Mouse (Mus musculus) kidney, adult 2 months (tissue): Measurements from ENCODE around the gene Btn1a1. TPM values are rescaled to one million over a fixed set of nuclear protein-coding genes. Genes with fewer than 3 reads are reported as not detected.

Experiments
- DNase-seq: peaks from one replicate; pipeline ENCODE4 v3.0.0; 2021
- H3K27ac ChIP-seq: fragments of 200-500 bp; 2 replicates; pipeline ENCODE4 v1.5.1; 2012; ENCODE audit warnings: low read depth, low read length, control low read depth, inconsistent platforms; ENCODE audit not compliant: insufficient read depth
- H3K27me3 ChIP-seq: fragments of 200-500 bp; replicated peaks from 2 replicates; pipeline ENCODE4 v1.6.1; 2012; ENCODE audit warnings: mild to moderate bottlenecking, moderate library complexity, low read length, inconsistent platforms; ENCODE audit not compliant: control insufficient read depth, insufficient read depth
- H3K36me3 ChIP-seq: fragments of 200-500 bp; 2 replicates; pipeline ENCODE4 v1.6.1; 2012; ENCODE audit warnings: mild to moderate bottlenecking, moderate library complexity, low read length, inconsistent platforms; ENCODE audit not compliant: control insufficient read depth, insufficient read depth
- H3K4me1 ChIP-seq: fragments of 200-500 bp; 2 replicates; pipeline ENCODE4 v1.6.1; 2011; ENCODE audit warnings: low read length; ENCODE audit not compliant: control insufficient read depth, insufficient read depth
- H3K4me3 ChIP-seq: fragments of 200-500 bp; 2 replicates; pipeline ENCODE4 v1.5.1; 2011; ENCODE audit warnings: mild to moderate bottlenecking, low read depth, low read length, control low read depth; ENCODE audit not compliant: insufficient read depth
- CTCF ChIP-seq: fragments of 200-500 bp; conservative IDR thresholded peaks from 2 replicates; pipeline ENCODE4 v1.5.1; 2011; ENCODE audit warnings: low read depth, mild to moderate bottlenecking, control low read depth, low read length, moderate library complexity, mixed read lengths; ENCODE audit not compliant: insufficient read depth, insufficient read length
- POLR2A ChIP-seq: fragments of 200-500 bp; IDR thresholded peaks from one replicate; pipeline ENCODE4 v1.6.1; 2011; ENCODE audit warnings: low read depth, low read length, control low read depth
- WGBS: fragments of 180-500 bp; shearing (Covaris S2); methylation state at CpG from one replicate; pipeline ENCODE4 v1.1.7; 2018; 5-methylcytosine and 5-hydroxymethylcytosine counted together
- polyA plus RNA-seq: library from polyadenylated mRNA; depleted of rRNA; stranded (reverse); fragments of >200 nt; gene quantifications from 2 replicates; pipeline ENCODE4 v1.2.3, GENCODE M21; 2012

Btn1a1 gene
- polyA plus RNA-seq, 1 experiment = not detected

GRCm38 (mm10) chr13:23462669-23463068 is 3.0 kb downstream of the Btn1a1 start:
- Histone ChIP-seq H3K4me1 (no peaks in the 10 kb centered on the region; the same call in 1 of the 2 replicates), H3K27me3 (no peaks in the 10 kb centered on the region), H3K27ac (no peak overlapping the region), H3K4me3 (no peak overlapping the region), H3K36me3 (no peaks in the 10 kb centered on the region)
- no peak for TF ChIP-seq POLR2A
- no peak for TF ChIP-seq CTCF
- DNase-seq = no peak

GRCm38 (mm10) chr13:23462063-23462462 is 3.6 kb downstream of the Btn1a1 start:
- no peaks in the 10 kb centered on the region for H3K36me3 ChIP-seq
- H3K27me3 ChIP-seq = no peaks in the 10 kb centered on the region
- no peaks in the 10 kb centered on the region; the same call in 1 of the 2 replicates for H3K4me1 ChIP-seq
- DNase-seq = no peak
- TF ChIP-seq POLR2A (no peak), CTCF (no peak)
- no peak overlapping the region for H3K4me3 ChIP-seq
- WGBS = 93% methylated on average over 4 of the region's 4 CpGs
- H3K27ac ChIP-seq = no peak overlapping the region

GRCm38 (mm10) chr13:23459264-23459846 is 6.3 kb downstream of the Btn1a1 start:
- Histone ChIP-seq H3K36me3 (no peaks in the 10 kb centered on the region), H3K27me3 (no peaks in the 10 kb centered on the region), H3K27ac (no peak overlapping the region), H3K4me1 (no peaks in the 10 kb centered on the region; the same call in 1 of the 2 replicates), H3K4me3 (no peak overlapping the region)
- WGBS = 57% methylated on average over 15 of the region's 15 CpGs
- no peak for DNase-seq
- no peak for TF ChIP-seq CTCF
- no peak for TF ChIP-seq POLR2A

GRCm38 (mm10) chr13:23453926-23454325 is 11.8 kb downstream of the Btn1a1 start:
- under 1% methylated on average over 9 of the region's 9 CpGs for WGBS
- peak; percentile 36 for DNase-seq

GRCm38 (mm10) chr13:23453362-23453862 is 12.3 kb downstream of the Btn1a1 start:
- WGBS = under 1% methylated on average over 25 of the region's 25 CpGs
- Histone ChIP-seq H3K4me3 (peak overlapping the region; percentile 97), H3K36me3 (no peaks in the 10 kb centered on the region), H3K27ac (peak overlapping the region; percentile 71), H3K27me3 (no peaks in the 10 kb centered on the region), H3K4me1 (no peaks in the 10 kb centered on the region)
- TF ChIP-seq POLR2A = no peak
- TF ChIP-seq CTCF = no peak
- peak; percentile 91 for DNase-seq

More at GRCm38 (mm10) chr13:23453926-23454325, 11.8 kb downstream of the Btn1a1 start:
- Histone ChIP-seq H3K27ac (no peak overlapping the region), H3K27me3 (no peaks in the 10 kb centered on the region), H3K4me1 (no peaks in the 10 kb centered on the region), H3K36me3 (no peaks in the 10 kb centered on the region), H3K4me3 (peak overlapping the region; percentile 97)
- TF ChIP-seq POLR2A = no peak

GRCm38 (mm10) chr13:23450398-23450797 is 15.3 kb downstream of the Btn1a1 start:
- Histone ChIP-seq H3K4me3 (peak overlapping the region; percentile 49), H3K27me3 (no peaks in the 10 kb centered on the region), H3K27ac (no peak overlapping the region), H3K4me1 (no peaks in the 10 kb centered on the region), H3K36me3 (no peaks in the 10 kb centered on the region)
- WGBS = 2% methylated on average over 15 of the region's 15 CpGs
- TF ChIP-seq POLR2A = no peak
- TF ChIP-seq CTCF = no peak
- peak; percentile 95 for DNase-seq

GRCm38 (mm10) chr13:23449235-23450095 is 16.2 kb downstream of the Btn1a1 start:
- 3% methylated on average over 24 of the region's 24 CpGs for WGBS

More at GRCm38 (mm10) chr13:23449235-23450095, 16.2 kb downstream of the Btn1a1 start:
- peaks cover 2% of the 10 kb centered on the region; the same call in 1 of the 2 replicates for H3K4me1 ChIP-seq
- peak overlapping the region; percentile 44 for H3K4me3 ChIP-seq
- DNase-seq = peak; percentile 69
- H3K27me3 ChIP-seq = no peaks in the 10 kb centered on the region
- TF ChIP-seq POLR2A (no peak), CTCF (no peak)
- no peaks in the 10 kb centered on the region for H3K36me3 ChIP-seq
- no peak overlapping the region for H3K27ac ChIP-seq
